Mouse (Mus musculus): ENCODE data around the gene Rflna. TPM values are rescaled to one million over a fixed set of nuclear protein-coding genes. Genes with fewer than 3 reads are reported as not detected.

The Rflna gene
- polyA plus RNA-seq, 1 experiment from 2014 or later, result 6.9 TPM

DNA sequence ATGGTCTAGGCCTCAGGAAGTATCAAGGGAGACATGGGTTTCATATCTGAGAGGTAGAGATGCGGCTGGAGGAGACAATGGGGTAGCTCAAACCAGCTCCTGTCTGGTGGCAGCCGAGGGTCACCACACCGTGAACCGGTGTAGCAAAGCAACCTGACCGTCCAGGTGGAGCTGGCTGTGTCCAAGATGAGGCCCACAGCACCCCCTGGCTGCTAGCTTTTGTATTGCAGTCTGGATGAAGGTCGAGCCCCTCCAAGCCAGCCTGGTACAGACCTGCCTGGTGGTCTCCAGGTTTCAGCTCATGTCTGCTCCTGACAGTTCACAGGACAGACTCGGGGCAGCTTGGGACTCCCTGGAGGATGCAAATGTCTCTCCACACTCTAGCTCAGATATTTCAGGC lies 11.5 kb downstream of the Rflna start:
- peaks cover 14% of the 10 kb centered on the region; the same call in 1 of the 2 replicates for H3K4me1 ChIP-seq
- no peak overlapping the region for H3K27ac ChIP-seq (replicated peaks)
- H3K4me3 ChIP-seq, result no peak overlapping the region
- peak; percentile 80 for DNase-seq (ENCODE audit: low spot score)
- 42% methylated on average over 7 of the region's 7 CpGs for WGBS
- peaks cover 98% of the 10 kb centered on the region for H3K36me3 ChIP-seq (replicated peaks)
- H3K27me3 ChIP-seq (replicated peaks; ENCODE audit: low read depth, poor library complexity, severe bottlenecking), result no peaks in the 10 kb centered on the region
- no peaks in the 10 kb centered on the region for H3K9me3 ChIP-seq

DNA sequence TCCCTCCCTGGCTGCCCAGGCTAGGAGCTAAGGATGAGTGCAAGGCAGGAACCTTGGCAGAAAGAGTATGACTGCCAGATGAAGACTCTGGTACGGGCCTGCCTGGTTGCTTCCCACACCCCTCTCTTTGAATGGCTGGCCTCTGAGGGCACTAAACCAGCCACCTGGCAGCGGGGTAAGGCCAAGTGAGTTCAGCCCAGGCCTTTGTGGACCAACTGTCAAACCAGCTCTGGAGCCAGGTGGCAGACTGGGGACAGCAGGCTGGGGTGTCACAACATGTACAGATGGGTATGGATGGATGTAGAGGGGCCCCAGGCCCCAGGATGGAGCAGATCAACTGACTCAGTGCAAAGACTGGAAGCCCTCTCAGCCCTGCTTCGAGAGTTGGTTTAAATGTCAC lies 12.0 kb downstream of the Rflna start:
- Histone ChIP-seq H3K27ac (replicated peaks) (no peak overlapping the region; the same call in 1 of the 2 replicates), H3K4me1 (peaks cover 14% of the 10 kb centered on the region; the same call in 1 of the 2 replicates), H3K9me3 (no peaks in the 10 kb centered on the region), H3K36me3 (replicated peaks) (peaks cover 98% of the 10 kb centered on the region), H3K4me3 (no peak overlapping the region), H3K27me3 (replicated peaks; ENCODE audit: low read depth, poor library complexity, severe bottlenecking) (no peaks in the 10 kb centered on the region)
- WGBS, result 88% methylated on average over 3 of the region's 3 CpGs
- no peak for DNase-seq (ENCODE audit: low spot score)

DNA sequence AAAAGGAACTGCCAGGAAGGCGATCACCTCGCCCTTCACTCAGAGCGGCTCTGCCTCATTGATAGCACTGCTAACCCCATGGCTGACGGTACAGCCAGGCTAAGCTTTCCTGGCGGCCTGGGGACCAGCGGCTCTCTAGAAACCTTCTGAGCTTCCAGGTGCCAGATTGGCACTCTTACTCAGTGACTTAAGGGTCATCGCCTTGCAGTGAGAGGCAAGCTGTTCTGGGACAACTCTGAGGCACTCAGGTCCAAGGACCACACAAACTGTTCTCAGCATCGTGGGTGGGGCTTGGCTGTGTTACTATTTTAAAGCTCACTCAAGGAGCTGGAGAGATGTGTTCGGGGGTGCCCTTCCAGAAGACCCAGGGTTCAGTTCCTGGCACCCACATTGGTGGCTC lies 12.6 kb downstream of the Rflna start:
- no peak overlapping the region for H3K27ac ChIP-seq (replicated peaks)
- H3K4me1 ChIP-seq, result peaks cover 14% of the 10 kb centered on the region; the same call in 1 of the 2 replicates
- no peak for DNase-seq (ENCODE audit: low spot score)
- WGBS, result 91% methylated on average over 9 of the region's 9 CpGs
- H3K27me3 ChIP-seq (replicated peaks; ENCODE audit: low read depth, poor library complexity, severe bottlenecking), result no peaks in the 10 kb centered on the region
- H3K36me3 ChIP-seq (replicated peaks), result peaks cover 98% of the 10 kb centered on the region
- H3K9me3 ChIP-seq, result no peaks in the 10 kb centered on the region
- no peak overlapping the region for H3K4me3 ChIP-seq

DNA sequence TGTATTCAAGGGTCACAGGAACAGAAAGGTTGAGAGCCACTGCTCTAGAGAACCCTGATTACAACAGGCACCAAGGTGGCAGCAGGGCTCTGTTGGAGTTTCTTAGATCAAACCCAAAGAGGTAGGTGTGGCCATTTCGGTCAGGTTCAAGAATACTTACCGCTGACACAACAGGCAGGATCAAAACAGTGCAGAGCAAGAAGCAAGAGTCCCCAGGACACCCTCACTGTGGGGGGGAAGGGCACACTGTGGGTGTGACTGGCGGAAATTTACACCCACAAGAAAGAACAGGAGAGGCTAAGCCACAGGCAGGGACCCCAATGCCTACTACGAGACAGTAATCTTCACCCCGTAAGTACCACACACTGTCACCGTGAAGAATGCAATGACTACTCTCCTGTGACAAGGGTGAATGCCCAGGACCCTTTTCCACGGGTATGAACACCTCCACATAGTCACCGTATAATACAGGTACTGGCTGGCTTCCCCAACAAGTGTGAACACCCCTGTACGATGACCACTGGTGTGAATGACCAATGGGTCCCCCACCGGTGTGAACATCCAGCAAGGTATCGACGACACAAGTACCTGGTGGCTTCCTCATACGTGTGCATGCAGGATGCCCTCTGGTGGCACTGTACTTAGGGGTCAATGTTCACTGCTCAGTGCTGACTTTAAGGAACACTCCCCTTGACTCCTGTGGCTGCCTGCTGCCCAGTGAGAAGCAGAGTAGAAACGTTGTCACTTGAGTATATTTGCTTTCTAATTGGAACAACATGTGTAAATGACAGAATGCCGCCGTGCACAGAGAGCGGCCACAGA lies 13.6 kb downstream of the Rflna start:
- Histone ChIP-seq H3K4me1 (peaks cover 14% of the 10 kb centered on the region; the same call in 1 of the 2 replicates), H3K36me3 (replicated peaks) (peaks cover 98% of the 10 kb centered on the region)
- 83% methylated on average over 17 of the region's 17 CpGs for WGBS

DNA sequence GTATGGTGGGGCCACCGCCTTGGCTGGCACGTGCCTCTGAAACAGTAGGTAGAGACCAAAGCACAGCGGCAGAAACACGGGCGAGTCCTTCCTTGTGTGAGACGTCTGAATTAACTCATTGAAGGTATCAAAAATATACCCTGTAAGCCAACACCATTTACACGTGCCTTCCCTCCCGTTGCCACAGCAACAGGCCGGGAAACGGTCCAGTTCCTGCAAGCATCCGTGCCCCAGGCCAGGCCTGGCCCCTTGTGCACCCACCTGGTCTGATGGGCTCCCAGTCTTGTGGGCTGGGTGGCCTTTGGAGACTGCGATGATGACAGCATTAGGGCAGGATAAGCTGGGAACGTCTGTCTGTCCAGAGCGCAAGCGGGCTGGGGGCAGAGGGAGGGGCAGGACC lies 14.3 kb downstream of the Rflna start:
- Histone ChIP-seq H3K27me3 (replicated peaks; ENCODE audit: low read depth, poor library complexity, severe bottlenecking) (no peaks in the 10 kb centered on the region), H3K4me3 (no peak overlapping the region), H3K9me3 (no peaks in the 10 kb centered on the region), H3K27ac (replicated peaks) (no peak overlapping the region), H3K36me3 (replicated peaks) (peaks cover 99% of the 10 kb centered on the region), H3K4me1 (peaks cover 14% of the 10 kb centered on the region; the same call in 1 of the 2 replicates)
- DNase-seq (ENCODE audit: low spot score), result peak; percentile 31
- 74% methylated on average over 15 of the region's 15 CpGs for WGBS

More for the DNA sequence above, 13.6 kb downstream of the Rflna start:
- no peaks in the 10 kb centered on the region for H3K9me3 ChIP-seq
- no peak for DNase-seq (ENCODE audit: low spot score)
- no peak overlapping the region for H3K4me3 ChIP-seq
- H3K27me3 ChIP-seq (replicated peaks; ENCODE audit: low read depth, poor library complexity, severe bottlenecking), result no peaks in the 10 kb centered on the region
- no peak overlapping the region for H3K27ac ChIP-seq (replicated peaks)

- Histone ChIP-seq H3K9me3 (no peaks in the 10 kb centered on the region), H3K27ac (replicated peaks) (no peak overlapping the region), H3K4me1 (peaks cover 14% of the 10 kb centered on the region; the same call in 1 of the 2 replicates), H3K4me3 (no peak overlapping the region), H3K36me3 (replicated peaks) (peaks cover 100% of the 10 kb centered on the region), H3K27me3 (replicated peaks; ENCODE audit: low read depth, poor library complexity, severe bottlenecking) (no peaks in the 10 kb centered on the region)
- 91% methylated on average over 5 of the region's 5 CpGs for WGBS
- DNase-seq (ENCODE audit: low spot score), result no peak
These were observed 16.1 kb downstream of the Rflna start for GRCm38 (mm10) chr5:125019099-125019498.

- no peak overlapping the region for H3K27ac ChIP-seq (replicated peaks)
- 94% methylated on average over 11 of the region's 11 CpGs for WGBS
- no peak for DNase-seq (ENCODE audit: low spot score)
- no peaks in the 10 kb centered on the region for H3K27me3 ChIP-seq (replicated peaks; ENCODE audit: low read depth, poor library complexity, severe bottlenecking)
- no peak overlapping the region for H3K4me3 ChIP-seq
- H3K36me3 ChIP-seq (replicated peaks), result peaks cover 100% of the 10 kb centered on the region
- H3K4me1 ChIP-seq, result peaks cover 14% of the 10 kb centered on the region; the same call in 1 of the 2 replicates
- H3K9me3 ChIP-seq, result no peaks in the 10 kb centered on the region
These were observed 18.3 kb downstream of the Rflna start for GRCm38 (mm10) chr5:125021298-125021697.

DNA sequence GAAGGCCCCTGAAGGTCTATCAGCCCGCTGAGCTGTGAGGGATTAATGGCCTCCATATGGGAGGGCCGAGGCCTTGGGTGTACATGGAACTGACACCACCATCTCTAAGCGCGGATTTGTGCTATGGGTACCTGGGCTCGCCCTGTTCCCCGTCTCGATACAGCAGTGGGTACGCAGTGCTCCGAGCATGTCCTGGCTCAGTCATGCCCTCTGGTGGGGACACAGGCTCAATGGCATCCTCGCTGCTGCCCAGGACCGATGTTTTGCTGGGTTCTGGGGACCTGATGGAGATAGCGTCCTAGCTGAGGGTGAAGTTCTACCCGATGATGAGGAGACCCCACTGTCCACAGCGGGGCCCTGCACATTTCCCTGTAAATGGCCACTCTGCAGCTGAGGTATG lies 21.0 kb downstream of the Rflna start:
- H3K36me3 ChIP-seq (replicated peaks), result peaks cover 100% of the 10 kb centered on the region
- 83% methylated on average over 14 of the region's 14 CpGs for WGBS

GRCm38 (mm10) chr5:125028371-125028770 lies 25.4 kb downstream of the Rflna start:
- H3K27ac ChIP-seq (replicated peaks), result no peak overlapping the region
- H3K36me3 ChIP-seq (replicated peaks), result peaks cover 100% of the 10 kb centered on the region
- H3K4me1 ChIP-seq, result no peaks in the 10 kb centered on the region
- H3K4me3 ChIP-seq, result no peak overlapping the region
- DNase-seq (ENCODE audit: low spot score), result no peak
- no peaks in the 10 kb centered on the region for H3K27me3 ChIP-seq (replicated peaks; ENCODE audit: low read depth, poor library complexity, severe bottlenecking)
- H3K9me3 ChIP-seq, result no peaks in the 10 kb centered on the region
- 97% methylated on average over 15 of the region's 15 CpGs for WGBS

More for the DNA sequence above, 21.0 kb downstream of the Rflna start:
- no peak overlapping the region for H3K27ac ChIP-seq (replicated peaks)
- H3K4me1 ChIP-seq, result no peaks in the 10 kb centered on the region
- peak; percentile 46 for DNase-seq (ENCODE audit: low spot score)
- no peaks in the 10 kb centered on the region for H3K27me3 ChIP-seq (replicated peaks; ENCODE audit: low read depth, poor library complexity, severe bottlenecking)
- no peak overlapping the region for H3K4me3 ChIP-seq
- H3K9me3 ChIP-seq, result no peaks in the 10 kb centered on the region

DNA sequence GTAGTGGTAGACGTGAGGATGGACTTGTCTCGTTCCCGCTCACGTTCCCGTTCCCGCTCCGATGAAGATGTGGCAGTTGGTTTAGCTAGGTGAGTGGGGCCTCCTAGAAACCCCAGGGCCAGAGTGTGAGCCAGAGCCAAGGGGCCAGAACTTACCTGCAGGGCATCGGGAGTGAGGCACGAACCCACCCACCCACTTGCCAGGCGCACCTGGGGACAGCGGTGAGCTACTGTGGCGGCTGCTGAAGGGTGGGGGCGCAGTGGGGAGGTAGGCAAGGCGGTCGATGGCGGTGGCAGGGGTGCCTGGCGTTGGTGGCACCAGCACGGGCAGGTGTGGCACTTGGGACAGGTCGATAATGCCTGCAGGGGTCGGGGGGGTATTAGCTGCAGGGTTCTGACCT lies 25.9 kb downstream of the Rflna start:
- no peak for DNase-seq (ENCODE audit: low spot score)
- H3K4me3 ChIP-seq, result no peak overlapping the region
- H3K9me3 ChIP-seq, result no peaks in the 10 kb centered on the region
- WGBS, result 98% methylated on average over 20 of the region's 20 CpGs
- peaks cover 100% of the 10 kb centered on the region for H3K36me3 ChIP-seq (replicated peaks)
- H3K4me1 ChIP-seq, result no peaks in the 10 kb centered on the region
- H3K27me3 ChIP-seq (replicated peaks; ENCODE audit: low read depth, poor library complexity, severe bottlenecking), result no peaks in the 10 kb centered on the region
- H3K27ac ChIP-seq (replicated peaks), result no peak overlapping the region

DNA sequence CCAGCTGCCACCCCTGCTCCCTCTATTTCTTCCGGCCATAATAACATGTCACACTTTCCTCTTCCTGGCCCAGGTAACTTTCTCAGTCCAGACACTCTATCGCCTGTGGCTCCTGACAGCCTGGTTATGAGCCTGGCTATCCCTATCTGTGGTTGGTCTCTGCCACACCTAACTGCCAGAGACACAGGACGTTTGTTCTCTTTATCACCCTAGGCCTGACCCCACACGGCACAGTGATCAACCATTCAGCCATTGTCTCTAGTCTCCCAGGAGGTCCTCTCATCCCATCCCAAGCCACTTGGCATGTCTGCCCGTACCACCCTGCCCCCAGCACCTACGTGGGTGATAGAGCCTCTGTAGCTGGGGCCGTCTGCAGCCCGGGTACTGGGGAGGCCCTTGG lies 33.5 kb downstream of the Rflna start:
- Histone ChIP-seq H3K4me3 (no peak overlapping the region), H3K36me3 (replicated peaks) (peaks cover 100% of the 10 kb centered on the region), H3K4me1 (peaks cover 6% of the 10 kb centered on the region; the same call in 1 of the 2 replicates), H3K27me3 (replicated peaks; ENCODE audit: low read depth, poor library complexity, severe bottlenecking) (no peaks in the 10 kb centered on the region), H3K27ac (replicated peaks) (no peak overlapping the region), H3K9me3 (no peaks in the 10 kb centered on the region)
- no peak for DNase-seq (ENCODE audit: low spot score)
- WGBS, result 87% methylated on average over 8 of the region's 8 CpGs

GRCm38 (mm10) chr5:125039377-125040027 lies 36.5 kb downstream of the Rflna start:
- H3K27me3 ChIP-seq (replicated peaks; ENCODE audit: low read depth, poor library complexity, severe bottlenecking), result no peaks in the 10 kb centered on the region
- no peaks in the 10 kb centered on the region for H3K9me3 ChIP-seq
- H3K27ac ChIP-seq (replicated peaks), result no peak overlapping the region
- H3K4me3 ChIP-seq, result no peak overlapping the region
- peaks cover 6% of the 10 kb centered on the region; the same call in 1 of the 2 replicates for H3K4me1 ChIP-seq
- no peak for DNase-seq (ENCODE audit: low spot score)
- WGBS, result 93% methylated on average over 8 of the region's 8 CpGs
- H3K36me3 ChIP-seq (replicated peaks), result peaks cover 97% of the 10 kb centered on the region
